Mouse (Mus musculus) myocyte (in vitro differentiated cells): ENCODE data around the gene Men1. TPM values are rescaled to one million over a fixed set of nuclear protein-coding genes. Genes with fewer than 3 reads are reported as not detected.

Source experiments
- H3K27me3 ChIP-seq: one replicate; pipeline ENCODE4 v1.6.1; 2011; ENCODE audit not compliant: control insufficient read depth, insufficient read depth, insufficient read length
- H3K36me3 ChIP-seq: one replicate; pipeline ENCODE4 v1.6.1; 2011; ENCODE audit not compliant: control insufficient read depth, insufficient read depth
- H3K4me2 ChIP-seq: one replicate; pipeline ENCODE4 v1.6.1; 2011; ENCODE audit warnings: low read depth, control low read depth
- H3K4me3 ChIP-seq: one replicate; pipeline ENCODE4 v1.5.1; 2011; ENCODE audit warnings: mild to moderate bottlenecking, control low read depth, moderate library complexity
- H3K79me2 ChIP-seq: one replicate; pipeline ENCODE4 v1.6.1; 2011; ENCODE audit not compliant: control insufficient read depth, insufficient read depth
- H3ac ChIP-seq: one replicate; pipeline ENCODE4 v1.6.1; 2011; ENCODE audit not compliant: control insufficient read depth, insufficient read length
- CEBPB ChIP-seq: IDR thresholded peaks from 2 replicates; pipeline ENCODE4 v1.6.1; 2011; ENCODE audit warnings: mild to moderate bottlenecking, moderate library complexity; ENCODE audit not compliant: poor library complexity, insufficient read depth, severe bottlenecking
- E2F4 ChIP-seq: IDR thresholded peaks from one replicate; pipeline ENCODE4 v1.6.1; 2011; ENCODE audit warnings: mild to moderate bottlenecking, control low read depth, moderate library complexity; ENCODE audit not compliant: insufficient read depth
- MAX ChIP-seq: IDR thresholded peaks from one replicate; pipeline ENCODE4 v1.6.1; 2011; ENCODE audit warnings: low read depth, mild to moderate bottlenecking, control low read depth
- MYOD1 ChIP-seq, 3 experiments: IDR thresholded peaks; one replicate each; pipeline ENCODE4 v1.6.1; 2011; ENCODE audit warnings: control low read depth in 2 of 3, low read depth in 2 of 3, mild to moderate bottlenecking in 2 of 3, moderate library complexity in 1 of 3; ENCODE audit not compliant: insufficient read length in 2 of 3, control insufficient read depth in 1 of 3
- MYOG ChIP-seq, 3 experiments: IDR thresholded peaks; one replicate each; pipeline ENCODE4 v1.6.1; 2011; ENCODE audit warnings: control low read depth in 2 of 3, low read depth in 2 of 3, mild to moderate bottlenecking in 2 of 3; ENCODE audit not compliant: insufficient read length in 2 of 3, control insufficient read depth in 1 of 3, insufficient read depth in 1 of 3
- POLR2A ChIP-seq: IDR thresholded peaks from one replicate; pipeline ENCODE4 v1.6.1; 2011; ENCODE audit warnings: low read depth, mild to moderate bottlenecking, control low read depth, moderate library complexity; ENCODE audit not compliant: insufficient read length
- POLR2AphosphoS2 ChIP-seq: IDR thresholded peaks from one replicate; pipeline ENCODE4 v1.6.1; 2011; ENCODE audit warnings: low read depth, control low read depth; ENCODE audit not compliant: insufficient read length
- REST ChIP-seq: IDR thresholded peaks from one replicate; pipeline ENCODE4 v1.6.1; 2011; ENCODE audit warnings: mild to moderate bottlenecking, control low read depth, moderate library complexity; ENCODE audit not compliant: insufficient read depth, insufficient read length
- SRF ChIP-seq: IDR thresholded peaks from one replicate; pipeline ENCODE4 v1.6.1; 2011; ENCODE audit warnings: low read depth; ENCODE audit not compliant: control insufficient read depth, insufficient read length
- TCF12 ChIP-seq: IDR thresholded peaks from one replicate; pipeline ENCODE4 v1.6.1; 2011; ENCODE audit warnings: mild to moderate bottlenecking, control low read depth; ENCODE audit not compliant: poor library complexity, insufficient read depth, severe bottlenecking
- TCF3 ChIP-seq: IDR thresholded peaks from one replicate; pipeline ENCODE4 v1.6.1; 2011; ENCODE audit warnings: low read depth, control low read depth; ENCODE audit not compliant: insufficient read length
- polyA plus RNA-seq: library from polyadenylated mRNA; unstranded; fragments of >200 nt; fragmentation: generic; extraction: Trizol; gene quantifications from one replicate; pipeline ENCODE4 v1.2.1, GENCODE M21; 2012; ENCODE audit warnings: missing spikeins

The Men1 gene
- polyA plus RNA-seq, 1 experiment, result 37.2 TPM

DNA sequence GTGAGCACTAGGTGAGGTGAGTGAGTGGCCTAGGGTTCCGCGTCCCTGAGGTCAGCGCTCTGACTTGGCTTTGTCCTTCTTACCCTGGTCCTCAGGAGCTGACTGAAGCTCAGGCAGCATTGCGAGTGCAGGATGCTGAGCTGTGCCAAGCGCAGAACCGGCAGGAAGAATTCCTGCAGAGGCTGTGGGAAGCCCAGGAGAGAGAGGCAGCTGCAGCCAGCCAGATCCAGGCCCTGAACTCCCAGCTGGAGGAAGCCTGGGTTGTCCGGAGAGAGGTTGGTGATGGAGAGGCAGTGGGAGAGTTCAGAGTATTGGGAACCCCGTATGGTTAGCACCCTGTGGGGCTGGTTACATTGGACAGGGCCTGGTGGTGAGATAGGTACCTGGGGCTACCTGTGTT is 21.0 kb upstream of the Men1 start:
- no peaks in the 10 kb centered on the region for H3K27me3 ChIP-seq
- H3K4me2 ChIP-seq, result no peak overlapping the region
- H3ac ChIP-seq, result no peak overlapping the region
- TF ChIP-seq MYOG (IDR thresholded peaks at IDR 0.05; ENCODE audit: control insufficient read depth in 1 of 3, insufficient read depth in 1 of 3, insufficient read length in 2 of 3, low read depth in 2 of 3) (no peak), POLR2AphosphoS2 (no peak), E2F4 (no peak), TCF12 (no peak), POLR2A (no peak), TCF3 (no peak), SRF (no peak), REST (no peak), MAX (no peak)
- H3K79me2 ChIP-seq, result no peaks in the 10 kb centered on the region
- no peak overlapping the region for H3K4me3 ChIP-seq
- no peaks in the 10 kb centered on the region for H3K36me3 ChIP-seq

DNA sequence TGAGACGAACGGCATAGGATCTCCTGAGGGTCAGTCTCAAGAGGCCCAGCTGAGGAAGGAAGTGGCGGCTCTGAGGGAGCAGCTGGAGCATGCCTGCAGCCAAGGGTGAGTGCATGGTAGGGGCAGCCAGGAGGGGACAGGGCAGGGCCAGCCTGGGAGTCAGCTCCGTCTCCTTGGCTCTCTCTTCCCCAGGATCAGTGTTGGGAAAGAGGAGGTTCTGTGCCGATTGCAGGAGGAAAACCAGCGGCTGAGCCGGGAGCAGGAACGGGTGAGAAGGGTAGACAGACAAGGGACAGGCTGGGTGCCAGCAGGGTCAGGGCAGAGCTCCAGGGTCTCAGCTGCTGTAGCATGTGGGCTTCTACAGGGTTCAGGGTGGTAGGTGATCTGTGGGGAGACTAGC is 20.3 kb upstream of the Men1 start:
- Histone ChIP-seq H3K79me2 (no peaks in the 10 kb centered on the region), H3K36me3 (no peaks in the 10 kb centered on the region), H3K4me2 (no peak overlapping the region), H3K4me3 (no peak overlapping the region), H3K27me3 (no peaks in the 10 kb centered on the region), H3ac (no peak overlapping the region)
- TF ChIP-seq MYOG (IDR thresholded peaks at IDR 0.05; ENCODE audit: control insufficient read depth in 1 of 3, insufficient read depth in 1 of 3, insufficient read length in 2 of 3, low read depth in 2 of 3) (peak in 1 of 3 experiments; percentile 13), MAX (no peak)

DNA sequence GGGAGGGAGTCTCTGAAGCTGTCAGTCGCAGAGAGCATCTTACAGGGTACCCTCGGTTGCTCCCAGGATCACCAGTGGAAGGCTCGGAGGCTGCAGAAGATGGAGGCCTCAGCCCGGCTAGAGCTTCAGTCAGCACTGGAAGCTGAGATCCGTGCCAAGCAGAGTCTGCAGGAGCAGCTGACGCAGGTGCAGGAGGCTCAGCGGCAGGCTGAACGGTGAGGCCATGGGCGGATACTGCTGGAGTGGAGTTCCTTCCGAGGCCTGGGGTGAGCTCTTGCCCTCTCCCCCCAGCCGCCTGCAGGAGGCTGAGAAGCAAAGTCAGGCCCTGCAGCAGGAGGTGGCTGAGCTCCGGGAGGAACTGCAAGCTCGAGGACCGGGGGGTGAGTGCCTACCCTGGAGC is 19.2 kb upstream of the Men1 start:
- Histone ChIP-seq H3ac (no peak overlapping the region), H3K36me3 (no peaks in the 10 kb centered on the region), H3K27me3 (no peaks in the 10 kb centered on the region), H3K79me2 (no peaks in the 10 kb centered on the region), H3K4me2 (no peak overlapping the region), H3K4me3 (no peak overlapping the region)
- TF ChIP-seq MYOG (IDR thresholded peaks at IDR 0.05; ENCODE audit: control insufficient read depth in 1 of 3, insufficient read depth in 1 of 3, insufficient read length in 2 of 3, low read depth in 2 of 3) (no peak), MYOD1 (IDR thresholded peaks at IDR 0.05; ENCODE audit: control insufficient read depth in 1 of 3, insufficient read length in 2 of 3, low read depth in 2 of 3) (no peak)

GRCm38 (mm10) chr19:6318145-6318544 is 16.6 kb upstream of the Men1 start:
- Histone ChIP-seq H3K4me3 (no peak overlapping the region), H3K27me3 (no peaks in the 10 kb centered on the region), H3ac (no peak overlapping the region), H3K79me2 (no peaks in the 10 kb centered on the region), H3K36me3 (no peaks in the 10 kb centered on the region), H3K4me2 (no peak overlapping the region)
- TF ChIP-seq TCF3 (peak; percentile 13), MYOG (IDR thresholded peaks at IDR 0.05; ENCODE audit: control insufficient read depth in 1 of 3, insufficient read depth in 1 of 3, insufficient read length in 2 of 3, low read depth in 2 of 3) (peak in 1 of 3 experiments; percentile 62), POLR2AphosphoS2 (no peak), MYOD1 (IDR thresholded peaks at IDR 0.05; ENCODE audit: control insufficient read depth in 1 of 3, insufficient read length in 2 of 3, low read depth in 2 of 3) (peak in 2 of 3 experiments; percentile 18 to 76), REST (no peak), E2F4 (no peak), POLR2A (no peak), SRF (no peak)

DNA sequence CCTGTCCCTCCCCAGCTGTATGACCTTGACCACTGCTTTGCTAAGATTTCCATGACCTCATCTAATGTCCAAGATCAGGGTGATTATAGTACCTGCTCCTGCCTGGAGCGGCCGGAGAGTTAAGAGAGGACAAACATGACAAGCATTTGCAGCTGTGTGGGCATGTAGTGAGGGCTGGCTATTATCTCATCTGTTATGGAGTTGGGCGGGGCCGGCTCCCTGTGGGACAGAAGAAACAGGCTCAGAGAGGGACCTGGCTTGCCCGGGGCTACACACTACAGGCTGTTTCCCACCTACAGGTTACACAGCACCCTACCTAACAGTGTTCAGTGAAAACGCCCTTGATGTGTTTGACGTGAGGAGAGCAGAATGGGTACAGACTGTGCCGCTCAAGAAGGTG is 13.4 kb upstream of the Men1 start:
- TF ChIP-seq POLR2AphosphoS2 (no peak), REST (no peak), MYOG (IDR thresholded peaks at IDR 0.05; ENCODE audit: control insufficient read depth in 1 of 3, insufficient read depth in 1 of 3, insufficient read length in 2 of 3, low read depth in 2 of 3) (peak in 1 of 3 experiments; percentile 27), TCF3 (no peak), MYOD1 (IDR thresholded peaks at IDR 0.05; ENCODE audit: control insufficient read depth in 1 of 3, insufficient read length in 2 of 3, low read depth in 2 of 3) (peak in 2 of 3 experiments; percentile 8 to 57), CEBPB (no peak), E2F4 (no peak), SRF (no peak), MAX (no peak)
- Histone ChIP-seq H3K27me3 (no peaks in the 10 kb centered on the region), H3K4me2 (peak overlapping the region; percentile 74), H3K79me2 (no peaks in the 10 kb centered on the region), H3ac (no peak overlapping the region), H3K4me3 (no peak overlapping the region), H3K36me3 (no peaks in the 10 kb centered on the region)
